Mouse (Mus musculus): ENCODE data around the gene Gtpbp10.

Gtpbp10 gene

GRCm38 (mm10) chr5:5495042-5495441, 64.3 kb downstream of the Gtpbp10 start:
- DNase-seq, result no peak

GRCm38 (mm10) chr5:5494269-5495005, 64.9 kb downstream of the Gtpbp10 start:
- peak; percentile 80 for DNase-seq

GRCm38 (mm10) chr5:5492163-5492562, 67.2 kb downstream of the Gtpbp10 start:
- no peak for DNase-seq

All from retina, postnatal 1 day (tissue).